Mouse (Mus musculus): ENCODE results near the gene Ehmt2. TPM values are rescaled to one million over a fixed set of nuclear protein-coding genes. Genes with fewer than 3 reads are reported as not detected.
"Not testable (repeated sequence)": the region's sequence is repeated elsewhere in the genome, so short reads cannot be mapped to it uniquely, and the experiment has no call there.

Gene Ehmt2
- polyA plus RNA-seq, 1 experiment from 2014 or later, result 70.0 TPM

DNA sequence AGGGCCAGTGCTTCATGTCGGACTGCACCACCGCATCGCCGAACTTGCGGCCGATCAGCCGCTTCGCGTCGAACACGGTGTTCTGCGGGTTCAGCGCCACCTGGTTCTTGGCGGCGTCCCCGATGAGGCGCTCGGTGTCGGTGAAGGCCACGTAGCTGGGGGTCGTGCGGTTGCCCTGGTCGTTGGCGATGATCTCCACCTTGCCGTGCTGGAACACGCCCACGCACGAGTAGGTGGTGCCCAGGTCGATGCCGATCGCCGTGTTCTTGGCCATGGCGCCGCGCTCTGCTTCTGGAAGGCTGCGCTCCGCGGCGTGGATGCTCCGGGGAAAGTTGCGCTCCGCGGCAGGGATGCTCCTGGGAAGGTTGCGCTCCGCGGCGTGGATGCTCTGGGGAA is 60.5 kb downstream of the Ehmt2 start:
- H3K27ac ChIP-seq; H3K9me3 ChIP-seq; H3K4me1 ChIP-seq; H3K36me3 ChIP-seq; H3K27me3 ChIP-seq (replicated peaks); H3K9ac ChIP-seq: not testable (repeated sequence)
- peak overlapping the region; percentile 56 for H3K4me3 ChIP-seq (replicated peaks)
- WGBS, result 1% methylated on average over 30 of the region's 47 CpGs
- H3K4me2 ChIP-seq, result peak overlapping the region; percentile 63
- ATAC-seq (ENCODE audit: insufficient read depth, low FRiP score, low read depth), result peak; percentile 9; the same call in 1 of the 2 replicates

DNA sequence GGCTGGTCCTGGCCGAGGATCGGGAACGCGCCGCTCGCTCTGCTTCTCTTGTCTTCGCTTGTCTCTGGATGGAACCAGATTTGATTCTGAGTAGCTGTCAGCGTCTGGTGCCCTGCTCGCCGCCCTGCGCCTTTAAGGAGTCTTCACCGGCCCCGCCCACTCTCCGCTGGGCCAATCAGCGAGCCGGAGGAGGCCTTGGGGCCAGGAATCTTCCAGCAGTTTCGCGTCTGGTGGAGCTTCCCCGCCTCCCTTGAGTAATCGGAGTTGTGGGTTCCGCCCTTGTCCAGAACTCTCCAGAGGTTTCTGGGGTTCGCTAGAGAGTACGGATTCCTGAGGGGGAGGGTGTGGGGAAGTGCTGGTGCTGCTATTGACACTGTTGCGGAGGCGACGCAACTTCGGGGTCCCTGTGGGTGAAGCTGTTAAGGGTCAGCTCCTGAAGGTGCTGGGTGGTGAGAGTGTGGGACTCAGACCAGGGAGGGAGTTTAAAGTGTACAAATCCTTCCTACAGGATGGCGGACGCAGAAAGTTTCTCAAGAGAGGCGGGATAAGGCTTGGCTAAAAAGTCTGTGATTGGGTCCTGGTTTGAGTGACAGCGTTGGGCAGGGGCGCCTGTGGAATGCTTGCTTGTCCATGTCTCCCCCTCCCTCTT is 61.0 kb downstream of the Ehmt2 start, which contains the start of gene Hspa1b:
TSS of gene Hspa1b (minus strand) at position 109 of the 649 bp plus-strand sequence.
- ATAC-seq (ENCODE audit: insufficient read depth, low FRiP score, low read depth), result peak; percentile 90
- not testable (repeated sequence) for H3K9me3 ChIP-seq; H3K4me1 ChIP-seq; H3K36me3 ChIP-seq; H3K27me3 ChIP-seq (replicated peaks)
- H3K27ac ChIP-seq, result peak within 1 kb of the TSS; percentile 99
- H3K4me2 ChIP-seq, result peak within 1 kb of the TSS; percentile 63
- peak within 1 kb of the TSS; percentile 56; the same call in 1 of the 2 replicates for H3K9ac ChIP-seq
- H3K4me3 ChIP-seq (replicated peaks), result peak within 1 kb of the TSS; percentile 56
- WGBS, result under 1% methylated on average over 29 of the region's 32 CpGs

GRCm38 (mm10) chr17:34959881-34960515 is 61.7 kb downstream of the Ehmt2 start:
- Histone ChIP-seq H3K27me3 (replicated peaks) (no peaks in the 10 kb centered on the region), H3K4me1 (peaks cover 13% of the 10 kb centered on the region; the same call in 1 of the 2 replicates), H3K4me3 (replicated peaks) (peak overlapping the region; percentile 56), H3K9me3 (no peaks in the 10 kb centered on the region), H3K9ac (no peak overlapping the region; the same call in 1 of the 2 replicates), H3K4me2 (peak overlapping the region; percentile 63), H3K27ac (peak overlapping the region; percentile 99), H3K36me3 (no peaks in the 10 kb centered on the region)
- no peak for ATAC-seq (ENCODE audit: insufficient read depth, low FRiP score, low read depth)
- WGBS, result 14% methylated on average over 12 of the region's 12 CpGs

- Histone ChIP-seq H3K4me1 (peaks cover 13% of the 10 kb centered on the region; the same call in 1 of the 2 replicates), H3K27me3 (replicated peaks) (no peaks in the 10 kb centered on the region), H3K27ac (peak overlapping the region; percentile 99; the same call in 1 of the 2 replicates), H3K4me2 (no peak overlapping the region), H3K36me3 (no peaks in the 10 kb centered on the region), H3K9me3 (no peaks in the 10 kb centered on the region), H3K4me3 (replicated peaks) (no peak overlapping the region), H3K9ac (no peak overlapping the region)
- no peak for ATAC-seq (ENCODE audit: insufficient read depth, low FRiP score, low read depth)
These were observed 62.6 kb downstream of the Ehmt2 start for GRCm38 (mm10) chr17:34960702-34961493.

GRCm38 (mm10) chr17:34962125-34962524 is 63.9 kb downstream of the Ehmt2 start:
- no peak overlapping the region for H3K4me2 ChIP-seq
- peaks cover 13% of the 10 kb centered on the region; the same call in 1 of the 2 replicates for H3K4me1 ChIP-seq
- WGBS, result 36% methylated on average over 3 of the region's 3 CpGs
- H3K9ac ChIP-seq, result no peak overlapping the region
- ATAC-seq (ENCODE audit: insufficient read depth, low FRiP score, low read depth), result no peak
- no peak overlapping the region for H3K4me3 ChIP-seq (replicated peaks)
- H3K9me3 ChIP-seq, result no peaks in the 10 kb centered on the region
- H3K27ac ChIP-seq, result peak overlapping the region; percentile 71; the same call in 1 of the 2 replicates
- H3K36me3 ChIP-seq, result no peaks in the 10 kb centered on the region
- H3K27me3 ChIP-seq (replicated peaks), result no peaks in the 10 kb centered on the region

DNA sequence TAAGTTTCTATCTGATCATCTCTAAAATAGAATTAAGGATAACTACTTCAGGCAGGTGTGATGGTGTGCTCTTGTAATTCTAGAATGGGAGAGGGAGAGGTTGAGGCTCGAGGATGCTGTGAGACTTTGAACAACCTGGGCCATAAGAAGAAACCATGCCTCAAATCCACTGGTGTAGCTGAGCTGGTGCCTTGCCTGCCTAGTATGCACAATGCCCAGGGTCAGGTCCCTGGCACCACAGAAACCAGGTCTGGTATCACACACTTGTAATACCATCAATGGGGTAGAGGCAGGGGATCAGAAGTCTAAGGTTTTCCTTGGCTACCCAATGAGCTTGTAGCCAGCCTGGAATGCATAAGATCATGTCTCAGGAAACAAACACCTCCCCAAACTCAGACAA is 64.6 kb downstream of the Ehmt2 start:
- Histone ChIP-seq H3K9me3 (no peaks in the 10 kb centered on the region), H3K9ac (no peak overlapping the region), H3K27me3 (replicated peaks) (peaks cover 3% of the 10 kb centered on the region), H3K4me1 (peaks cover 13% of the 10 kb centered on the region; the same call in 1 of the 2 replicates), H3K36me3 (no peaks in the 10 kb centered on the region), H3K27ac (peak overlapping the region; percentile 40; the same call in 1 of the 2 replicates), H3K4me2 (no peak overlapping the region), H3K4me3 (replicated peaks) (no peak overlapping the region)
- 58% methylated on average over 1 of the region's 1 CpGs for WGBS
- no peak for ATAC-seq (ENCODE audit: insufficient read depth, low FRiP score, low read depth)

Small RNAs within 50 kb of the gene (microRNA-seq; reads per million reads assigned to microRNA genes)
- gene Mir6972, result not detected

Other genes starting within 250 kb of the Ehmt2 start
- gene Tnxb, start 227.9 kb upstream of the Ehmt2 start, polyA plus RNA-seq (2015; fragmentation: Nextera tagmentation; extraction: Ambion mirVana), result 0.97 and 1.4 TPM in 2 replicates
- gene C4b, start 154.6 kb upstream of the Ehmt2 start, polyA plus RNA-seq (2015; fragmentation: Nextera tagmentation; extraction: Ambion mirVana), result 0.44 and 0.65 TPM in 2 replicates
- 1.1 and 1.7 TPM in 2 replicates for gene Cyp21a1, start 93.9 kb upstream of the Ehmt2 start, polyA plus RNA-seq (2015; fragmentation: Nextera tagmentation; extraction: Ambion mirVana)
- 25.7 and 26.5 TPM in 2 replicates for gene Stk19, start 61.5 kb upstream of the Ehmt2 start, polyA plus RNA-seq (2015; fragmentation: Nextera tagmentation; extraction: Ambion mirVana)
- gene Dxo, start 61.5 kb upstream of the Ehmt2 start, polyA plus RNA-seq (2015; fragmentation: Nextera tagmentation; extraction: Ambion mirVana), result 52.9 and 53.1 TPM in 2 replicates
- gene Skiv2l, start 48.3 kb upstream of the Ehmt2 start, polyA plus RNA-seq (2015; fragmentation: Nextera tagmentation; extraction: Ambion mirVana), result 39.5 and 48.8 TPM in 2 replicates
- gene Nelfe, start 48.1 kb upstream of the Ehmt2 start, polyA plus RNA-seq (2015; fragmentation: Nextera tagmentation; extraction: Ambion mirVana), result 87.8 and 103 TPM in 2 replicates
- 20.8 and 30.4 TPM in 2 replicates for gene Cfb, start 36.0 kb upstream of the Ehmt2 start, polyA plus RNA-seq (2015; fragmentation: Nextera tagmentation; extraction: Ambion mirVana)
- 2.7 and 3.0 TPM in 2 replicates for gene Zbtb12, start 19.0 kb upstream of the Ehmt2 start, polyA plus RNA-seq (2015; fragmentation: Nextera tagmentation; extraction: Ambion mirVana)
- gene Gm20547, start 16.4 kb upstream of the Ehmt2 start, polyA plus RNA-seq (2015; fragmentation: Nextera tagmentation; extraction: Ambion mirVana), result not detected in 2 replicates
- gene C2, start 204 bp upstream of the Ehmt2 start, polyA plus RNA-seq (2015; fragmentation: Nextera tagmentation; extraction: Ambion mirVana), result 4.4 and 6.2 TPM in 2 replicates
- gene Slc44a4, start 16.0 kb downstream of the Ehmt2 start, polyA plus RNA-seq (2015; fragmentation: Nextera tagmentation; extraction: Ambion mirVana), result 15.2 and 17.9 TPM in 2 replicates
- gene Neu1, start 32.8 kb downstream of the Ehmt2 start, polyA plus RNA-seq (2015; fragmentation: Nextera tagmentation; extraction: Ambion mirVana), result 36.9 and 44.5 TPM in 2 replicates
- 0.34 and 0.90 TPM in 2 replicates for gene Hspa1b, start 60.8 kb downstream of the Ehmt2 start, polyA plus RNA-seq (2015; fragmentation: Nextera tagmentation; extraction: Ambion mirVana)
- gene Gm20481, start 71.4 kb downstream of the Ehmt2 start, polyA plus RNA-seq (2015; fragmentation: Nextera tagmentation; extraction: Ambion mirVana), result not detected in 2 replicates
- 9.9 and 12.1 TPM in 2 replicates for gene Hspa1a, start 73.7 kb downstream of the Ehmt2 start, polyA plus RNA-seq (2015; fragmentation: Nextera tagmentation; extraction: Ambion mirVana)
- 0.49 and 0.89 TPM in 2 replicates for gene Hspa1l, start 74.2 kb downstream of the Ehmt2 start, polyA plus RNA-seq (2015; fragmentation: Nextera tagmentation; extraction: Ambion mirVana)
- gene Lsm2, start 83.4 kb downstream of the Ehmt2 start, polyA plus RNA-seq (2015; fragmentation: Nextera tagmentation; extraction: Ambion mirVana), result 175 and 182 TPM in 2 replicates
- 119 and 124 TPM in 2 replicates for gene Vars, start 102.5 kb downstream of the Ehmt2 start, polyA plus RNA-seq (2015; fragmentation: Nextera tagmentation; extraction: Ambion mirVana)
- gene Vwa7, start 118.1 kb downstream of the Ehmt2 start, polyA plus RNA-seq (2015; fragmentation: Nextera tagmentation; extraction: Ambion mirVana), result 0.31 TPM in 2 replicates
- gene Sapcd1, start 129.5 kb downstream of the Ehmt2 start, polyA plus RNA-seq (2015; fragmentation: Nextera tagmentation; extraction: Ambion mirVana), result 13.2 and 14.8 TPM in 2 replicates
- gene Msh5, start 148.3 kb downstream of the Ehmt2 start, polyA plus RNA-seq (2015; fragmentation: Nextera tagmentation; extraction: Ambion mirVana), result 3.8 and 4.8 TPM in 2 replicates
- 361 and 363 TPM in 2 replicates for gene Clic1, start 151.5 kb downstream of the Ehmt2 start, polyA plus RNA-seq (2015; fragmentation: Nextera tagmentation; extraction: Ambion mirVana)
- gene Ddah2, start 160.6 kb downstream of the Ehmt2 start, polyA plus RNA-seq (2015; fragmentation: Nextera tagmentation; extraction: Ambion mirVana), result 210 and 216 TPM in 2 replicates
- gene Ly6g6c, start 166.9 kb downstream of the Ehmt2 start, polyA plus RNA-seq (2015; fragmentation: Nextera tagmentation; extraction: Ambion mirVana), result 6.2 and 17.2 TPM in 2 replicates
- gene Mpig6b, start 167.7 kb downstream of the Ehmt2 start, polyA plus RNA-seq (2015; fragmentation: Nextera tagmentation; extraction: Ambion mirVana), result 0.44 and 0.73 TPM in 2 replicates
- 9.4 and 16.8 TPM in 2 replicates for gene Ly6g6e, start 178.4 kb downstream of the Ehmt2 start, polyA plus RNA-seq (2015; fragmentation: Nextera tagmentation; extraction: Ambion mirVana)
- 3.6 and 4.4 TPM in 2 replicates for gene Ly6g6d, start 179.6 kb downstream of the Ehmt2 start, polyA plus RNA-seq (2015; fragmentation: Nextera tagmentation; extraction: Ambion mirVana)
- 0.15 and 0.41 TPM in 2 replicates for gene Ly6g6f, start 187.1 kb downstream of the Ehmt2 start, polyA plus RNA-seq (2015; fragmentation: Nextera tagmentation; extraction: Ambion mirVana)
- gene Abhd16a, start 190.8 kb downstream of the Ehmt2 start, polyA plus RNA-seq (2015; fragmentation: Nextera tagmentation; extraction: Ambion mirVana), result 92.0 and 97.8 TPM in 2 replicates
- not detected in 2 replicates for gene Ly6g5c, start 209.8 kb downstream of the Ehmt2 start, polyA plus RNA-seq (2015; fragmentation: Nextera tagmentation; extraction: Ambion mirVana)
- gene Ly6g5b, start 217.0 kb downstream of the Ehmt2 start, polyA plus RNA-seq (2015; fragmentation: Nextera tagmentation; extraction: Ambion mirVana), result 0.69 and 0.85 TPM in 2 replicates
- 17.4 and 19.1 TPM in 2 replicates for gene Gpank1, start 223.0 kb downstream of the Ehmt2 start, polyA plus RNA-seq (2015; fragmentation: Nextera tagmentation; extraction: Ambion mirVana)
- 251 and 262 TPM in 2 replicates for gene Csnk2b, start 223.6 kb downstream of the Ehmt2 start, polyA plus RNA-seq (2015; fragmentation: Nextera tagmentation; extraction: Ambion mirVana)
- gene D17H6S53E, start 227.9 kb downstream of the Ehmt2 start, polyA plus RNA-seq (2015; fragmentation: Nextera tagmentation; extraction: Ambion mirVana), result 11.9 and 12.2 TPM in 2 replicates
- 21.2 and 47.5 TPM in 2 replicates for gene Apom, start 233.6 kb downstream of the Ehmt2 start, polyA plus RNA-seq (2015; fragmentation: Nextera tagmentation; extraction: Ambion mirVana)
- 42.2 and 48.0 TPM in 2 replicates for gene Bag6, start 236.7 kb downstream of the Ehmt2 start, polyA plus RNA-seq (2015; fragmentation: Nextera tagmentation; extraction: Ambion mirVana)